Mouse (Mus musculus) brain, embryonic 18.5 days (tissue): ENCODE data around the gene Obp2b.

ENCODE experiments used
- DNase-seq: peaks from one replicate; pipeline ENCODE4 v3.0.0-alpha.2; 2012; ENCODE audit warnings: low read depth, low spot score

The Obp2b gene

GRCm38 (mm10) chr2:25776717-25777116 is 39.9 kb downstream of the Obp2b start, which contains the start of gene Lcn11:
Gene Lcn11, plus strand, starts transcription at chr2:25777017.
- no peak for DNase-seq

GRCm38 (mm10) chr2:25779076-25779475 is 42.3 kb downstream of the Obp2b start:
- DNase-seq = no peak

- DNase-seq = no peak
Measured at GRCm38 (mm10) chr2:25780921-25781320, 44.1 kb downstream of the Obp2b start.

GRCm38 (mm10) chr2:25781957-25782356 is 45.1 kb downstream of the Obp2b start, which contains the start of gene Gm13539:
Gene Gm13539, plus strand, starts transcription at chr2:25782257.
- no peak for DNase-seq

GRCm38 (mm10) chr2:25785573-25786322 is 48.9 kb downstream of the Obp2b start:
- no peak for DNase-seq

- no peak for DNase-seq
Measured at GRCm38 (mm10) chr2:25789092-25789491, 52.3 kb downstream of the Obp2b start.
